Mouse (Mus musculus) hindbrain, embryonic 11.5 days (tissue): ENCODE measurements around the gene Ubald2. TPM values are rescaled to one million over a fixed set of nuclear protein-coding genes. Genes with fewer than 3 reads are reported as not detected.
"Not testable (repeated sequence)": the region's sequence is repeated elsewhere in the genome, so short reads cannot be mapped to it uniquely, and the experiment has no call there.

ENCODE experiments used
- ATAC-seq: fragments of 200-750 bp; cut with Nextera tagmentation; 2 replicates; pipeline ENCODE4 v1.8.0; 2017; ENCODE audit warnings: mild to moderate bottlenecking, moderate TSS enrichment, moderate library complexity; ENCODE audit not compliant: low FRiP score
- DNase-seq: peaks from one replicate; pipeline ENCODE4 v3.0.0-alpha.2; 2015; ENCODE audit warnings: low spot score
- H3K27ac ChIP-seq: fragments of 300-500 bp; sonication (generic); 2 replicates; pipeline ENCODE4 v1.5.1; 2014; ENCODE audit warnings: mild to moderate bottlenecking, low read depth, low read length
- H3K27me3 ChIP-seq: fragments of 300-500 bp; sonication (generic); 2 replicates; pipeline ENCODE4 v1.6.1; 2014; ENCODE audit warnings: mild to moderate bottlenecking, low read length, moderate library complexity, mixed read lengths; ENCODE audit not compliant: control insufficient read depth, insufficient read depth
- H3K36me3 ChIP-seq: fragments of 300-500 bp; sonication (generic); 2 replicates; pipeline ENCODE4 v1.6.1; 2014; ENCODE audit warnings: mild to moderate bottlenecking, low read length, moderate library complexity, mixed read lengths; ENCODE audit not compliant: control insufficient read depth, insufficient read depth
- H3K4me1 ChIP-seq: fragments of 300-500 bp; sonication (generic); replicated peaks from 2 replicates; pipeline ENCODE4 v1.6.1; 2014; ENCODE audit warnings: low read length, mixed read lengths; ENCODE audit not compliant: control insufficient read depth, insufficient read depth
- H3K4me2 ChIP-seq: fragments of 300-500 bp; sonication (generic); replicated peaks from 2 replicates; pipeline ENCODE4 v1.6.1; 2014; ENCODE audit warnings: mild to moderate bottlenecking, low read depth, low read length
- H3K4me3 ChIP-seq: fragments of 300-500 bp; sonication (generic); 2 replicates; pipeline ENCODE4 v1.5.1; 2014; ENCODE audit warnings: low read depth, low read length
- H3K9ac ChIP-seq: fragments of 300-500 bp; sonication (generic); 2 replicates; pipeline ENCODE4 v1.6.1; 2014; ENCODE audit warnings: low read depth, low read length
- H3K9me3 ChIP-seq: fragments of 300-500 bp; sonication (generic); 2 replicates; pipeline ENCODE4 v1.6.1; 2016; ENCODE audit warnings: low read length; ENCODE audit not compliant: control insufficient read depth
- WGBS: fragments of 180-500 bp; shearing (Covaris S2); extraction: QIAGEN DNeasy Blood & Tissue Kit; methylation state at CpG from one replicate; pipeline ENCODE4 v1.1.7; 2014; 5-methylcytosine and 5-hydroxymethylcytosine counted together
- polyA plus RNA-seq: library from polyadenylated mRNA; unstranded; fragments of >200 nt; fragmentation: Nextera tagmentation; extraction: Ambion mirVana; gene quantifications from 2 replicates; pipeline ENCODE4 v1.2.1, GENCODE M21; 2014

The Ubald2 gene
- polyA plus RNA-seq, 1 experiment from 2014 or later = 77.9 TPM

- no peaks in the 10 kb centered on the region for H3K9me3 ChIP-seq
- H3K4me1 ChIP-seq = no peaks in the 10 kb centered on the region
- no peak overlapping the region for H3K4me3 ChIP-seq
- no peaks in the 10 kb centered on the region for H3K36me3 ChIP-seq
- ATAC-seq (no peak), DNase-seq (no peak)
- H3K27ac ChIP-seq = no peak overlapping the region
- no peak overlapping the region for H3K9ac ChIP-seq
- H3K4me2 ChIP-seq = no peak overlapping the region
- no peaks in the 10 kb centered on the region for H3K27me3 ChIP-seq
- WGBS = 88% methylated on average over 3 of the region's 3 CpGs
Observed at GRCm38 (mm10) chr11:116396934-116397330, 37.0 kb upstream of the Ubald2 start.

- no peaks in the 10 kb centered on the region for H3K4me1 ChIP-seq
- H3K9me3 ChIP-seq = no peaks in the 10 kb centered on the region
- no peaks in the 10 kb centered on the region for H3K36me3 ChIP-seq
- DNase-seq = no peak
- H3K27ac ChIP-seq = no peak overlapping the region
- H3K9ac ChIP-seq = no peak overlapping the region
- 86% methylated on average over 8 of the region's 8 CpGs for WGBS
- H3K4me3 ChIP-seq = no peak overlapping the region
- no peak overlapping the region for H3K4me2 ChIP-seq
- no peaks in the 10 kb centered on the region for H3K27me3 ChIP-seq
- ATAC-seq = no peak
Observed at GRCm38 (mm10) chr11:116397517-116398347, 36.2 kb upstream of the Ubald2 start.

GRCm38 (mm10) chr11:116398348-116398677, 35.6 kb upstream of the Ubald2 start:
- H3K4me3 ChIP-seq = no peak overlapping the region
- ATAC-seq (no peak), DNase-seq (no peak)
- H3K4me1 ChIP-seq = no peaks in the 10 kb centered on the region
- H3K9ac ChIP-seq = no peak overlapping the region
- H3K27ac ChIP-seq = no peak overlapping the region
- no peaks in the 10 kb centered on the region for H3K9me3 ChIP-seq
- H3K27me3 ChIP-seq = no peaks in the 10 kb centered on the region
- H3K4me2 ChIP-seq = no peak overlapping the region
- H3K36me3 ChIP-seq = no peaks in the 10 kb centered on the region
- 81% methylated on average over 11 of the region's 11 CpGs for WGBS

- no peak for DNase-seq
- 0 out of 2 replicates have a peak overlapping the region, but pooled peaks have one; percentile 36 for H3K27ac ChIP-seq
- 79% methylated on average over 4 of the region's 4 CpGs for WGBS
Observed at GRCm38 (mm10) chr11:116400560-116400959, 33.3 kb upstream of the Ubald2 start.

GRCm38 (mm10) chr11:116405601-116406000, 28.3 kb upstream of the Ubald2 start:
- DNase-seq (no peak), ATAC-seq (no peak)
- H3K9me3 ChIP-seq = no peaks in the 10 kb centered on the region
- no peak overlapping the region for H3K9ac ChIP-seq
- no peak overlapping the region for H3K27ac ChIP-seq
- WGBS = 85% methylated on average over 4 of the region's 4 CpGs
- H3K4me1 ChIP-seq = no peaks in the 10 kb centered on the region
- H3K36me3 ChIP-seq = no peaks in the 10 kb centered on the region
- no peaks in the 10 kb centered on the region for H3K27me3 ChIP-seq
- H3K4me3 ChIP-seq = no peak overlapping the region
- no peak overlapping the region for H3K4me2 ChIP-seq

More at GRCm38 (mm10) chr11:116400560-116400959, 33.3 kb upstream of the Ubald2 start:
- H3K4me2 ChIP-seq = no peak overlapping the region
- no peaks in the 10 kb centered on the region for H3K36me3 ChIP-seq
- no peaks in the 10 kb centered on the region for H3K27me3 ChIP-seq
- no peaks in the 10 kb centered on the region for H3K9me3 ChIP-seq
- no peak for ATAC-seq
- H3K4me1 ChIP-seq = no peaks in the 10 kb centered on the region
- H3K9ac ChIP-seq = no peak overlapping the region
- no peak overlapping the region for H3K4me3 ChIP-seq

- Histone ChIP-seq H3K9ac (no peak overlapping the region), H3K4me1 (no peaks in the 10 kb centered on the region), H3K36me3 (no peaks in the 10 kb centered on the region), H3K4me3 (no peak overlapping the region), H3K27ac (no peak overlapping the region), H3K4me2 (no peak overlapping the region), H3K27me3 (no peaks in the 10 kb centered on the region), H3K9me3 (no peaks in the 10 kb centered on the region)
- DNase-seq (no peak), ATAC-seq (no peak)
- WGBS = 93% methylated on average over 16 of the region's 16 CpGs
Observed at GRCm38 (mm10) chr11:116406231-116406728, 27.6 kb upstream of the Ubald2 start.

GRCm38 (mm10) chr11:116409008-116409407, 24.9 kb upstream of the Ubald2 start:
- no peak overlapping the region for H3K4me3 ChIP-seq
- WGBS = 84% methylated on average over 3 of the region's 3 CpGs
- no peaks in the 10 kb centered on the region for H3K27me3 ChIP-seq
- no peaks in the 10 kb centered on the region for H3K9me3 ChIP-seq
- ATAC-seq = no peak
- H3K27ac ChIP-seq = no peak overlapping the region
- no peak for DNase-seq
- peaks cover 6% of the 10 kb centered on the region for H3K4me1 ChIP-seq
- no peak overlapping the region for H3K4me2 ChIP-seq
- no peaks in the 10 kb centered on the region for H3K36me3 ChIP-seq
- H3K9ac ChIP-seq = no peak overlapping the region

GRCm38 (mm10) chr11:116410415-116410814, 23.5 kb upstream of the Ubald2 start:
- not testable (repeated sequence) for ATAC-seq, H3K4me1 ChIP-seq, H3K9me3 ChIP-seq, DNase-seq, H3K9ac ChIP-seq, H3K4me2 ChIP-seq, H3K27me3 ChIP-seq, H3K27ac ChIP-seq, H3K4me3 ChIP-seq, H3K36me3 ChIP-seq
- WGBS = 92% methylated on average over 4 of the region's 4 CpGs

GRCm38 (mm10) chr11:116411582-116411981, 22.3 kb upstream of the Ubald2 start:
- H3K27ac ChIP-seq = no peak overlapping the region
- H3K9me3 ChIP-seq = no peaks in the 10 kb centered on the region
- no peaks in the 10 kb centered on the region for H3K27me3 ChIP-seq
- H3K4me1 ChIP-seq = peaks cover 6% of the 10 kb centered on the region
- DNase-seq (no peak), ATAC-seq (no peak)
- H3K4me2 ChIP-seq = peak overlapping the region; percentile 97
- peak overlapping the region; percentile 76 for H3K4me3 ChIP-seq
- no peak overlapping the region for H3K9ac ChIP-seq
- no peaks in the 10 kb centered on the region for H3K36me3 ChIP-seq
- 15% methylated on average over 6 of the region's 6 CpGs for WGBS
